Mouse (Mus musculus) liver, embryonic 13.5 days (tissue): ENCODE measurements around the gene Tmem168. TPM values are rescaled to one million over a fixed set of nuclear protein-coding genes. Genes with fewer than 3 reads are reported as not detected.

Source experiments
- ATAC-seq: fragments of 200-750 bp; cut with Nextera tagmentation; 2 replicates; pipeline ENCODE4 v1.8.0; 2017; ENCODE audit warnings: low read depth, mild to moderate bottlenecking, moderate number of reproducible peaks, moderate library complexity
- DNase-seq: peaks from one replicate; pipeline ENCODE4 v3.0.0; 2022
- H3K27ac ChIP-seq: fragments of 300-500 bp; sonication (generic); 2 replicates; pipeline ENCODE4 v1.5.1; 2015; ENCODE audit warnings: moderate library complexity, mild to moderate bottlenecking, inconsistent platforms
- H3K27me3 ChIP-seq: fragments of 300-500 bp; sonication (generic); 2 replicates; pipeline ENCODE4 v1.6.1; 2015; ENCODE audit warnings: mild to moderate bottlenecking, inconsistent platforms
- H3K36me3 ChIP-seq: fragments of 300-500 bp; sonication (generic); 2 replicates; pipeline ENCODE4 v1.6.1; 2015; ENCODE audit warnings: mild to moderate bottlenecking, inconsistent platforms
- H3K4me1 ChIP-seq: fragments of 300-500 bp; sonication (generic); replicated peaks from 2 replicates; pipeline ENCODE4 v1.6.1; 2015; ENCODE audit warnings: inconsistent platforms
- H3K4me2 ChIP-seq: fragments of 300-500 bp; sonication (generic); 2 replicates; pipeline ENCODE4 v1.6.1; 2015; ENCODE audit warnings: inconsistent platforms, mild to moderate bottlenecking, moderate library complexity
- H3K4me3 ChIP-seq: fragments of 300-500 bp; sonication (generic); replicated peaks from 2 replicates; pipeline ENCODE4 v1.5.1; 2015; ENCODE audit warnings: mild to moderate bottlenecking, inconsistent platforms
- H3K9ac ChIP-seq: fragments of 300-500 bp; sonication (generic); 2 replicates; pipeline ENCODE4 v1.6.1; 2015; ENCODE audit warnings: mild to moderate bottlenecking, inconsistent platforms
- H3K9me3 ChIP-seq: fragments of 300-500 bp; sonication (generic); replicated peaks from 2 replicates; pipeline ENCODE4 v1.6.1; 2016; ENCODE audit warnings: inconsistent platforms
- WGBS: fragments of 180-500 bp; shearing (Covaris S2); methylation state at CpG from one replicate; pipeline ENCODE4 v1.1.7; 2015; ENCODE audit not compliant: insufficient replicate concordance; 5-methylcytosine and 5-hydroxymethylcytosine counted together
- polyA plus RNA-seq: library from polyadenylated mRNA; unstranded; fragments of >200 nt; fragmentation: Nextera tagmentation; extraction: Ambion mirVana; gene quantifications from 2 replicates; pipeline ENCODE4 v1.2.1, GENCODE M21; 2015

Gene Tmem168
- polyA plus RNA-seq, 1 experiment from 2014 or later, result 13.6 TPM

GRCm38 (mm10) chr6:13584788-13585187, 23.1 kb downstream of the Tmem168 start:
- 78% methylated on average over 6 of the region's 6 CpGs for WGBS
- Histone ChIP-seq H3K36me3 (peaks cover 25% of the 10 kb centered on the region), H3K9ac (no peak overlapping the region), H3K4me3 (no peak overlapping the region), H3K9me3 (no peaks in the 10 kb centered on the region), H3K27ac (no peak overlapping the region), H3K27me3 (no peaks in the 10 kb centered on the region), H3K4me2 (no peak overlapping the region), H3K4me1 (peaks cover 9% of the 10 kb centered on the region)
- ATAC-seq (no peak), DNase-seq (no peak)

GRCm38 (mm10) chr6:13582075-13582474, 25.8 kb downstream of the Tmem168 start:
- DNase-seq (no peak), ATAC-seq (no peak)
- 72% methylated on average over 1 of the region's 1 CpGs for WGBS
- Histone ChIP-seq H3K4me1 (peaks cover 9% of the 10 kb centered on the region), H3K9ac (no peak overlapping the region), H3K4me3 (no peak overlapping the region), H3K9me3 (no peaks in the 10 kb centered on the region), H3K36me3 (peaks cover 38% of the 10 kb centered on the region), H3K4me2 (no peak overlapping the region), H3K27ac (no peak overlapping the region), H3K27me3 (no peaks in the 10 kb centered on the region)

DNA sequence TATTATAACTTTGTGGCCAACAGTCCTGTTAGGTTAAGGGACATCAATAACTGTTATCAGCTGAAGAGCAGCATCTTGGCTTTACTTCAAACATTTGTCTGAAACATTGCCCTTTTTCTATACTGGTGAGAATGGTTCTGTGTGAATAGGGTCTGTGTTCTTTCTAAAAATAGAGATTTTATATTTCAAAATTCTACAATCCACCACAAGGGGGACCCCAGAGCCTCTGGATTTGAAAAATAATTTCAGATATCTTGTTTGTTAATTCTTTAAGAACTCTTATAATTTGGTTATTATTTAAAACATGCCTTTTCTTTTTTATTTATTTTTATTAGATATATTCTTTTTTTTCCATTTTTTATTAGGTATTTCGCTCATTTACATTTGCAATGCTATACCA, 42.2 kb downstream of the Tmem168 start:
- Histone ChIP-seq H3K9ac (no peak overlapping the region), H3K4me1 (no peaks in the 10 kb centered on the region), H3K9me3 (no peaks in the 10 kb centered on the region), H3K27ac (no peak overlapping the region), H3K4me2 (no peak overlapping the region), H3K4me3 (no peak overlapping the region), H3K36me3 (no peaks in the 10 kb centered on the region), H3K27me3 (no peaks in the 10 kb centered on the region)
- ATAC-seq (no peak), DNase-seq (no peak)
- 43% methylated on average over 1 of the region's 1 CpGs for WGBS

DNA sequence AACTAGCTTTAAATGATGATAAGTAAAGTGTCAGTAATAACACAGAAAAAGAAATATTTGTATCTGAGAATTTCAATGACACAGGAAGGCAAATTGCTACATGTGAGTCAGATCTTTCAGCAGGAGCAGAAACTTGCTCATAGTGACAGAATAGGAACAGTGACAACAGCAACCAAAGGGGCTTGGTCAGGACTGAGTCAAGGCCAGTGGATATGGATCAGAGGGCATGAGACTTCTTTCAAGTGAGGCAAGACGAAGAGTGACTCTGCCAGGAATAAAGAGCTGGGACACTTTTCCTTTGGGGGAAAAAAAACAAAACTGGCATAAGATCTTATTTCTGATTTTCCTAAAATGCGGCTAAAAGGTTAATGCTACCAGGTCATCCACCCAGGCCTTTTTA, 52.6 kb downstream of the Tmem168 start:
- no peak overlapping the region for H3K4me3 ChIP-seq
- ATAC-seq (no peak), DNase-seq (no peak)
- no peaks in the 10 kb centered on the region for H3K27me3 ChIP-seq
- H3K4me2 ChIP-seq, result no peak overlapping the region
- H3K4me1 ChIP-seq, result no peaks in the 10 kb centered on the region
- 72% methylated on average over 2 of the region's 2 CpGs for WGBS
- H3K9ac ChIP-seq, result no peak overlapping the region
- H3K27ac ChIP-seq, result no peak overlapping the region
- no peaks in the 10 kb centered on the region for H3K36me3 ChIP-seq
- H3K9me3 ChIP-seq, result no peaks in the 10 kb centered on the region

- no peaks in the 10 kb centered on the region for H3K27me3 ChIP-seq
- no peak overlapping the region for H3K4me2 ChIP-seq
- no peaks in the 10 kb centered on the region for H3K9me3 ChIP-seq
- H3K4me1 ChIP-seq, result no peaks in the 10 kb centered on the region
- DNase-seq (no peak), ATAC-seq (no peak)
- H3K9ac ChIP-seq, result no peak overlapping the region
- 66% methylated on average over 3 of the region's 3 CpGs for WGBS
- no peak overlapping the region for H3K27ac ChIP-seq
- H3K4me3 ChIP-seq, result no peak overlapping the region
- H3K36me3 ChIP-seq, result no peaks in the 10 kb centered on the region
Measured at GRCm38 (mm10) chr6:13541761-13542160, 66.1 kb downstream of the Tmem168 start.

DNA sequence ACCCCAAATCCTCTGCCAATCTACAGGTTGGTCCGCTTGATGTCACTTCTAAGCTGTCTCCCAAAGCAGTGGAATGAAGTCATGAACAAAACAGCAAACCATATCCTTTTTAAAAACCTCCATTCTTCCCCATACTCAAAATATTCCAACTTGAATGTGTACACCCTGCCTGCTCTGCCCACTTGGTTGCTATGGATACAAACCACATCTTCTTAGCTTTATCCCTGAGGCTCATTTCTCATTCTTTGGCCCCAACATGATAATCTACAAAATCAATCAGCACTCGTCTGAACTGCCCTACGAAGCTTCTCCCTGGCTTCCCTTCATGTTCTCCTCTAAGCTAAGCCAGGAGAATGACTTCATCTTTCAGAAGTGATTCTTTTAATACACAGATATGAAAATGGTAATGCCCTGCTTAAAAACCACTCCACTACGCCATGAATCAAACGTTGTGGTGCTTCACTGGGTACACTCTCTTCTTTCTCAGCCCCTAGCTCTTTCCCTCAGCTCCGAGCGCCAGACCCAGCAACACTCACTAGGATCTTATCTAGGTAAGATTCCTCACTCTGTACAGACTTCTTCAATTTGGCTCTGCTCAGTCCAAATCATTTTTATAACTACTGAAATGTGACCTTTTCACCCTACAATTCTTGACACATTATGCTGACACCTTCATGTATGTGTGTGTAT, 70.5 kb downstream of the Tmem168 start:
- no peaks in the 10 kb centered on the region for H3K36me3 ChIP-seq
- 59% methylated on average over 7 of the region's 7 CpGs for WGBS
- no peaks in the 10 kb centered on the region for H3K9me3 ChIP-seq
- H3K4me2 ChIP-seq, result no peak overlapping the region
- ATAC-seq (no peak), DNase-seq (no peak)
- H3K4me1 ChIP-seq, result no peaks in the 10 kb centered on the region
- no peak overlapping the region for H3K27ac ChIP-seq
- no peaks in the 10 kb centered on the region for H3K27me3 ChIP-seq
- no peak overlapping the region for H3K4me3 ChIP-seq
- no peak overlapping the region for H3K9ac ChIP-seq

Other genes starting within 250 kb of the Tmem168 start
- gene Bmt2, start 69.9 kb upstream of the Tmem168 start, polyA plus RNA-seq, result 3.5 and 3.9 TPM in 2 replicates
- 0.69 and 0.74 TPM in 2 replicates for gene Gpr85, start 231.8 kb upstream of the Tmem168 start, polyA plus RNA-seq